ENCODE assay signal across 1 mouse cellular context in genomic region chr1:91346892-91347291, GRCm38 (mm10).
TF ChIP-seq lines count a peak whose summit lies in the region.

No protein-coding gene starts in this region.

TF ChIP-seq in CH12.LX, 34 proteins besides CTCF, POLR2A, EP300 and RAD21:
- TF ChIP-seq NELFE (IDR thresholded peaks at IDR 0.05; ENCODE audit: low read depth, low read length), result peak; percentile 53; the same call in 1 of the 2 replicates
- 0 out of 2 replicates have a peak, but pooled peaks have one; percentile 29 for TF ChIP-seq SIN3A (IDR thresholded peaks at IDR 0.05; ENCODE audit: low read length)
- no peak for TF ChIP-seq USF2 (conservative IDR thresholded peaks at IDR 0.05; ENCODE audit: low read depth, low read length)
- peak; percentile 63 for TF ChIP-seq SMC3 (IDR thresholded peaks at IDR 0.05; ENCODE audit: low read depth, low read length)
- peak; percentile 38; the same call in 1 of the 2 replicates for TF ChIP-seq MEF2A (IDR thresholded peaks at IDR 0.05; ENCODE audit: borderline replicate concordance, low read depth, low read length)
- TF ChIP-seq MAZ (IDR thresholded peaks at IDR 0.05; ENCODE audit: low read depth, low read length), result 0 out of 2 replicates have a peak, but pooled peaks have one; percentile 41
- no peak for TF ChIP-seq IRF4 (IDR thresholded peaks at IDR 0.05; ENCODE audit: low read depth, low read length)
TF ChIP-seq in CH12.LX: peak in this region for 5.
